Mouse (Mus musculus) thymus, adult 2 months (tissue): ENCODE results near the gene Dcaf15. TPM values are rescaled to one million over a fixed set of nuclear protein-coding genes. Genes with fewer than 3 reads are reported as not detected.

Experiments
- DNase-seq: peaks from one replicate; pipeline ENCODE4 v3.0.0; 2021
- H3K27ac ChIP-seq: fragments of 200-500 bp; 2 replicates; pipeline ENCODE4 v1.5.1; 2012; ENCODE audit warnings: low read length, control low read depth; ENCODE audit not compliant: control insufficient read depth, insufficient read depth
- H3K27me3 ChIP-seq: fragments of 200-500 bp; 2 replicates; pipeline ENCODE4 v1.6.1; 2012; ENCODE audit warnings: mild to moderate bottlenecking, low read length, moderate library complexity, mixed read lengths; ENCODE audit not compliant: control insufficient read depth, insufficient read depth
- H3K36me3 ChIP-seq: fragments of 200-500 bp; 2 replicates; pipeline ENCODE4 v1.6.1; 2012; ENCODE audit warnings: mild to moderate bottlenecking, low read length, moderate library complexity; ENCODE audit not compliant: control insufficient read depth, insufficient read depth
- H3K4me1 ChIP-seq: fragments of 200-500 bp; replicated peaks from 2 replicates; pipeline ENCODE4 v1.6.1; 2012; ENCODE audit warnings: low read length; ENCODE audit not compliant: control insufficient read depth, insufficient read depth
- H3K4me3 ChIP-seq: fragments of 200-500 bp; 2 replicates; pipeline ENCODE4 v1.5.1; 2012; ENCODE audit warnings: mild to moderate bottlenecking, low read length, control low read depth, moderate library complexity; ENCODE audit not compliant: control insufficient read depth, insufficient read depth
- CTCF ChIP-seq: fragments of 200-500 bp; IDR thresholded peaks from 2 replicates; pipeline ENCODE4 v1.5.1; 2012; ENCODE audit warnings: mild to moderate bottlenecking, control low read depth, low read length, moderate library complexity, borderline replicate concordance; ENCODE audit not compliant: control insufficient read depth, poor library complexity, insufficient read depth; ENCODE audit errors: extremely low read depth
- POLR2A ChIP-seq: fragments of 200-500 bp; IDR thresholded peaks from 2 replicates; pipeline ENCODE4 v1.6.1; 2012; ENCODE audit warnings: mild to moderate bottlenecking, low read length, control low read depth, moderate library complexity; ENCODE audit not compliant: control insufficient read depth, poor library complexity, insufficient read depth; ENCODE audit errors: extremely low read depth
- WGBS: fragments of 180-500 bp; shearing (Covaris S2); methylation state at CpG from one replicate; pipeline ENCODE4 v1.1.7; 2018; 5-methylcytosine and 5-hydroxymethylcytosine counted together
- polyA plus RNA-seq: library from polyadenylated mRNA; depleted of rRNA; stranded (reverse); fragments of >200 nt; gene quantifications from 2 replicates; pipeline ENCODE4 v1.2.3, GENCODE M21; 2012

Gene Dcaf15
- polyA plus RNA-seq, 1 experiment = 190 TPM

DNA sequence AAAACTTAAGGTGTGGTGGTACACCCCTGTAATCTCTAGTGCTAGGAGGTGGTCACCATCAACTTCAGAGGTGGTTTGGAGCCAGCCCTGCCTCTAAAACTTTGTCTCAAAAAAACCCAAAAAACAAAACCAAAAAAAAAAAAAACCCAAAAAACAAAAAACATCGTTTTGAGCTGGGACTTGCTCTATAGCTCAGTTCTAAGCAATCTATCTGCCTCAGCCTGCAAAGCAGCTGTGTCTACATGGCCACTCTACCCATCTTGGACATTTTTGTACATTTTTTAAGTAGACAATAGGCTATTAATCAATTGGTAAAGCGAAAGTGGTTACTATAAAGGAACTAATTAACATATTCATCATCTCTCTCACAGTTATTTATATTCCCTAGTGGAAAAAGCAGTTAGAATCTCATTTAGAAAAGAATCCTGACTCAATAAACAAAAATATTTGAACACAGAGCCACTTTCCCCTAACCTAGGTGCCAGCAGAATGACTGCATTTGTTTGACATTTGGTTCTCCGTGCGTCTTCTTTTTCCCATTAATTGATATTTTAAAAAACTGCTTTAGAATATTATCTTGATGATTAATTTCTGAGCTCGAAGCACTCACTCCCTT lies 39.0 kb downstream of the Dcaf15 start:
- peak overlapping the region; percentile 99 for H3K27ac ChIP-seq
- DNase-seq = no peak
- H3K4me3 ChIP-seq = peak overlapping the region; percentile 55
- TF ChIP-seq POLR2A = no peak
- no peak for TF ChIP-seq CTCF
- peaks cover 18% of the 10 kb centered on the region for H3K4me1 ChIP-seq
- H3K27me3 ChIP-seq = no peaks in the 10 kb centered on the region
- no peaks in the 10 kb centered on the region for H3K36me3 ChIP-seq
- WGBS = 18% methylated on average over 5 of the region's 5 CpGs

DNA sequence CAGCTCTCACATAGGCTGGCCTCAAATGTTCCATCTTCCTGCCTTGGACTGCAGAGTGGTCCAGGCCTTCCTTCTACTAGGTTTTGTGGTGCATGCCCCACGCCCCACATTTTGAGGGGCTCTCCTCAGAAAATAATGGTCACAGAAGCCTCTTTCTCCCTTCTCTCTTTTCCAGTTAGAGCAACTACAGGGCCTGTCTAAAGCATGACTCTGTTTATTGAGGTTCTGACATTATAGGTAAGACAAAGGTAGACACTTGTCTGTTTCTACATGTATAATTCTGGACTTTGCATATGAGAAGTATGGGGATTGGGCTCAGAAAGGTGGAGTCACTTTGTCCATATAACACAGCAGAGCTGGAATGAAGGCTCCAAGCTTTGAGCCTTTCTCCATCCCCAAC lies 39.5 kb downstream of the Dcaf15 start, which contains the start of gene Gm10643:
TSS of gene Gm10643 (minus strand) at position 101 of the 400 bp plus-strand sequence.
- no peak for DNase-seq
- Histone ChIP-seq H3K27ac (peak within 1 kb of the TSS; percentile 99), H3K4me3 (peak within 1 kb of the TSS; percentile 55), H3K4me1 (peaks cover 18% of the 10 kb centered on the region), H3K36me3 (no peaks in the 10 kb centered on the region), H3K27me3 (no peaks in the 10 kb centered on the region)
- WGBS = 65% methylated on average over 1 of the region's 1 CpGs
- TF ChIP-seq CTCF = no peak

DNA sequence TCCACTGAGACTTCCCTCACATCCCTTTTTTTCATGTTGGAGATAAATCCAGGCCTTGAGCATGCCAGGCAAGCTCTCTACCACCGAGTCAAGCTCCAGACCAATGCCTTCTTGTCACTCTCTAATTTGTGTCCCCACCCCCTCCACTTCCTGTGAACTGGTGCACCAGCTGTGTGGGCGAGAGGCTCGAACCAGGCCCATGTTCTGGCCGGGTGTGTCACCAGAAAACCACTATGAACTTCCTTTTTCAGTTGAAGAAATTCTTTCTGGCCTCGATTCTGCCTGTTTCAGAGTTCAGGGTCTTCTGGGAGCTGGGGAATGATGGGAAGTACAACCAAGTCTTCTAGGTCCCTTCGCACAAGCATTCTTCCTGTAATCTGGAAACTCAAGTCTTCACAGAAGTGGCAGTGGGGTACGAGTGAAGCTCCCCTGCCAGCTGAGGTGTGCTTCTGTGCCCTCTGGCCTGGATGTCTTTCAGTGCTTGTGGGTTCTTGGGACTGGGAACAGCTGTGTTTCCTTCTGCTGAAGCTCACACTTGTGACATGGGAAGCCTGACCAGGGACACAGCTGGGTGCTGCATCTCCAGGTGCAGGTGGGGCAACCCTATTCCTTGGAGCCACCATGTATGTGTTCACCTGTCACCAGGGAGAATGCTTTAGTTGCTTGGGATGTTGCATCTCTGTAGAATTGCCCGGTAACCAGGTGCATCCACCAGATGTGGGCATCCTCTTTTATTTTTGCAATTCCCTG lies 40.5 kb downstream of the Dcaf15 start:
- Histone ChIP-seq H3K27me3 (no peaks in the 10 kb centered on the region), H3K36me3 (no peaks in the 10 kb centered on the region), H3K4me3 (0 out of 2 replicates have a peak overlapping the region, but pooled peaks have one; percentile 4), H3K4me1 (peaks cover 18% of the 10 kb centered on the region), H3K27ac (peak overlapping the region; percentile 99)
- peak; percentile 81 for DNase-seq
- no peak for TF ChIP-seq CTCF
- TF ChIP-seq POLR2A = no peak
- WGBS = 5% methylated on average over 8 of the region's 8 CpGs

DNA sequence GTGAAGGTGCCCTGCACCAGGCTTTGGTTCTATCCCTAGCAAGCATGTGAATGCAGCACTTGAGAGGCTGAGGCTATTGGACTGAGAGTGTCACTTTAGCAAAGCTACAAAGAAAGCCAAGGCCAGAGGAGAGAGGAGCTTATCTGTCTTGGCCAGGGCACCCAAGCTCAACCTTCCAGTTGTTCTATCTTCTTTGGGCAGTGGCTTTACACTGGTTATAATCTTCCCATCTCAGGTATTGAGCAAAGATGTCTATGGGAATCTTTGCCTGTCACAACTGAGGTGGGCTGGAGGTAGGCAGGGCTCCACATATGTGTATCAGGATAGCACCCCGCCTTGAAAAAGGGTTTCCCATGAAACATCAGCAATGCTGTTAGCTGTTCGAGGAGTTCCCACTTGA lies 44.3 kb downstream of the Dcaf15 start:
- DNase-seq = no peak
- Histone ChIP-seq H3K36me3 (no peaks in the 10 kb centered on the region), H3K4me1 (peaks cover 22% of the 10 kb centered on the region), H3K27ac (no peak overlapping the region), H3K27me3 (no peaks in the 10 kb centered on the region), H3K4me3 (no peak overlapping the region)
- TF ChIP-seq POLR2A (no peak), CTCF (no peak)
- 97% methylated on average over 2 of the region's 2 CpGs for WGBS

DNA sequence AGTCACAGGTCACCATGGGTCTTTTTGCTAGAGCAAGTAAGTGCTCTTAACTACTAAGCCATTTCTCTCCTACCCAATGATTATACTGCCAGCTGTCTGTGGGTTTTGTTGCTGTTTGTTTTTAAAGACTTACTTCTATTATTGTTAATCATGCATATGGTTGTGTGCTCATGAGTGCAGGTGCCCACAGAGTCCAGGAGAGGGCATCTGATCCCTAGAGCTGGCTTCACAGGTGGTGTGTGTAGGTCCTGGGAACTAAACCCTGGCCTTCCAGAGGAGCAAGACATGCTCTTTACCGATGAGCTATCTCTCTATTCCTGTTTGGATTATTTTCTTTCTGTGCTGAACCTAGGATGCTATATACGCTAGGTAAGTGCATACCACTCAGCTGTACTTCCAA lies 45.3 kb downstream of the Dcaf15 start:
- no peaks in the 10 kb centered on the region for H3K36me3 ChIP-seq
- no peak overlapping the region for H3K4me3 ChIP-seq
- TF ChIP-seq CTCF (no peak), POLR2A (no peak)
- 96% methylated on average over 2 of the region's 2 CpGs for WGBS
- H3K27me3 ChIP-seq = no peaks in the 10 kb centered on the region
- DNase-seq = no peak
- peaks cover 16% of the 10 kb centered on the region for H3K4me1 ChIP-seq
- no peak overlapping the region for H3K27ac ChIP-seq

DNA sequence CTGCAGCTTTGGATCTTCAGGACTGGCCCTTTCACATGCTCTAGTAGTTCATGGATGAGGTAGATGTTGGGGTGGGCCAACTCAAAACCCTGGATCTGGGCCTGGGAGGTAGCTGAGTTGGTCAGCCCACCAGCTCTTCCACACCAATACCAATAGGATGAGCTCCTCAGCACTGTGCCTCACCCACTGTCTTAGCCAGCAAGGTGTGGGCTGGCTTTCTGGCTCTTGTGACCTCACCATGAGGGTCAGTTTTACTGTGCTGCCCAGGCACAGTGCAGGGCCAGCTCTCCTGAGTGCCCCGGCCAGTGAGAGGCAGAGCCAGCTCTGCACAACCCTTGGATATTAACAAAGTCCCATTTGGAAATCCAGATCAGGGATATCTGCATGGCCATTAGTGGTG lies 46.7 kb downstream of the Dcaf15 start:
- Histone ChIP-seq H3K4me1 (peaks cover 8% of the 10 kb centered on the region), H3K27ac (no peak overlapping the region), H3K4me3 (no peak overlapping the region), H3K27me3 (no peaks in the 10 kb centered on the region), H3K36me3 (no peaks in the 10 kb centered on the region)
- WGBS = 100% methylated on average over 1 of the region's 1 CpGs
- no peak for DNase-seq
- no peak for TF ChIP-seq CTCF
- TF ChIP-seq POLR2A = no peak

DNA sequence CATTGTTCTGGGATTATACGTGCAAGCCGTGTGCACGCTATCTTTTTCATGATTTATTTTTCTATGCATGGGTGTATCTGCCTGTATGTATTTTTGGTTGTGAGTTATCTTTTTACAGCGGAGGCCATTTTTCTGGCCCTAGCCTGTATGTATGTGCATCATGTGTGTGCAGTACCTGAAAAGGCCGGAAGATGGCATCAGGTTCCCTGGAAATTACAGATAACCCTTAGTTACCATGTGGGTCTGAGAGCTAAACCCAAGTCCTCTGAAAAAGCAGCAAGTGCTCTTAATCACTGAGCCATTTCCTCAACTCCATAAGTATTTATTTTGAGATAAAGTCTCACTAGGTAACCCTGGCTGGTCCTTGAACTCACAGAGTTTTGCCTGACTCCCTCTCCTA lies 51.3 kb downstream of the Dcaf15 start:
- 97% methylated on average over 5 of the region's 5 CpGs for WGBS
- TF ChIP-seq POLR2A (no peak), CTCF (no peak)
- Histone ChIP-seq H3K36me3 (no peaks in the 10 kb centered on the region), H3K4me1 (peaks cover 8% of the 10 kb centered on the region), H3K27me3 (no peaks in the 10 kb centered on the region), H3K27ac (no peak overlapping the region), H3K4me3 (no peak overlapping the region)
- DNase-seq = no peak
